Mouse (Mus musculus): Measurements from ENCODE around the gene Rpl26. TPM values are rescaled to one million over a fixed set of nuclear protein-coding genes. Genes with fewer than 3 reads are reported as not detected.

Rpl26 gene
- 2,262 and 2,432 TPM in 2 replicates for polyA plus RNA-seq (2012; ENCODE audit: insufficient read depth, insufficient read length, missing spikeins)

GRCm38 (mm10) chr11:68901351-68902046 is at the start of gene Rpl26:
Rpl26 (plus strand) TSS chr11:68901583.
- peaks cover 10% of the 10 kb centered on the region for H3K4me1 ChIP-seq (ENCODE audit: control insufficient read depth, insufficient read depth, low read length)
- H3K4me3 ChIP-seq (ENCODE audit: insufficient read depth, low read length), result peak within 1 kb of the TSS; percentile 63
- peak; percentile 48; the same call in 1 of the 2 replicates for TF ChIP-seq CTCF (IDR thresholded peaks at IDR 0.05; ENCODE audit: low read depth, low read length)
- TF ChIP-seq POLR2A (IDR thresholded peaks at IDR 0.05; ENCODE audit: borderline replicate concordance, low read depth, low read length), result peak; percentile 78; the same call in 1 of the 2 replicates
- peak within 1 kb of the TSS; percentile 67 for H3K27ac ChIP-seq (ENCODE audit: insufficient read depth, low read depth, low read length)

GRCm38 (mm10) chr11:68851644-68852485 is 49.5 kb upstream of the Rpl26 start:
- no peak for TF ChIP-seq POLR2A (IDR thresholded peaks at IDR 0.05; ENCODE audit: borderline replicate concordance, low read depth, low read length)
- no peak for TF ChIP-seq CTCF (IDR thresholded peaks at IDR 0.05; ENCODE audit: low read depth, low read length)
- H3K4me1 ChIP-seq (ENCODE audit: control insufficient read depth, insufficient read depth, low read length), result peaks cover 25% of the 10 kb centered on the region
- H3K4me3 ChIP-seq (ENCODE audit: insufficient read depth, low read length), result peak overlapping the region; percentile 88
- peak overlapping the region; percentile 83 for H3K27ac ChIP-seq (ENCODE audit: insufficient read depth, low read depth, low read length)

GRCm38 (mm10) chr11:68852486-68852901 is 48.9 kb upstream of the Rpl26 start:
- Histone ChIP-seq H3K27ac (ENCODE audit: insufficient read depth, low read depth, low read length) (peak overlapping the region; percentile 83), H3K4me1 (ENCODE audit: control insufficient read depth, insufficient read depth, low read length) (peaks cover 25% of the 10 kb centered on the region), H3K4me3 (ENCODE audit: insufficient read depth, low read length) (peak overlapping the region; percentile 88)
- TF ChIP-seq POLR2A (IDR thresholded peaks at IDR 0.05; ENCODE audit: borderline replicate concordance, low read depth, low read length) (no peak), CTCF (IDR thresholded peaks at IDR 0.05; ENCODE audit: low read depth, low read length) (no peak)

- no peak for TF ChIP-seq CTCF (IDR thresholded peaks at IDR 0.05; ENCODE audit: low read depth, low read length)
- TF ChIP-seq POLR2A (IDR thresholded peaks at IDR 0.05; ENCODE audit: borderline replicate concordance, low read depth, low read length), result no peak
- Histone ChIP-seq H3K27ac (ENCODE audit: insufficient read depth, low read depth, low read length) (peak overlapping the region; percentile 83), H3K4me1 (ENCODE audit: control insufficient read depth, insufficient read depth, low read length) (peaks cover 25% of the 10 kb centered on the region), H3K4me3 (ENCODE audit: insufficient read depth, low read length) (peak overlapping the region; percentile 88)
These were observed 48.4 kb upstream of the Rpl26 start for GRCm38 (mm10) chr11:68852932-68853409.

GRCm38 (mm10) chr11:68853611-68854401 is 47.6 kb upstream of the Rpl26 start:
- TF ChIP-seq POLR2A (IDR thresholded peaks at IDR 0.05; ENCODE audit: borderline replicate concordance, low read depth, low read length) (no peak), CTCF (IDR thresholded peaks at IDR 0.05; ENCODE audit: low read depth, low read length) (no peak)
- Histone ChIP-seq H3K4me1 (ENCODE audit: control insufficient read depth, insufficient read depth, low read length) (peaks cover 25% of the 10 kb centered on the region), H3K27ac (ENCODE audit: insufficient read depth, low read depth, low read length) (peak overlapping the region; percentile 76), H3K4me3 (ENCODE audit: insufficient read depth, low read length) (peak overlapping the region; percentile 52)

- Histone ChIP-seq H3K27ac (ENCODE audit: insufficient read depth, low read depth, low read length) (no peak overlapping the region), H3K4me1 (ENCODE audit: control insufficient read depth, insufficient read depth, low read length) (peaks cover 23% of the 10 kb centered on the region), H3K4me3 (ENCODE audit: insufficient read depth, low read length) (no peak overlapping the region)
- TF ChIP-seq CTCF (IDR thresholded peaks at IDR 0.05; ENCODE audit: low read depth, low read length) (no peak), POLR2A (IDR thresholded peaks at IDR 0.05; ENCODE audit: borderline replicate concordance, low read depth, low read length) (no peak)
These were observed 46.8 kb upstream of the Rpl26 start for GRCm38 (mm10) chr11:68854621-68855020.

GRCm38 (mm10) chr11:68857329-68857728 is 44.1 kb upstream of the Rpl26 start:
- no peak overlapping the region for H3K4me3 ChIP-seq (ENCODE audit: insufficient read depth, low read length)
- no peak overlapping the region for H3K27ac ChIP-seq (ENCODE audit: insufficient read depth, low read depth, low read length)
- peaks cover 12% of the 10 kb centered on the region for H3K4me1 ChIP-seq (ENCODE audit: control insufficient read depth, insufficient read depth, low read length)
- no peak for TF ChIP-seq CTCF (IDR thresholded peaks at IDR 0.05; ENCODE audit: low read depth, low read length)
- TF ChIP-seq POLR2A (IDR thresholded peaks at IDR 0.05; ENCODE audit: borderline replicate concordance, low read depth, low read length), result no peak

GRCm38 (mm10) chr11:68859943-68860593 is 41.3 kb upstream of the Rpl26 start:
- TF ChIP-seq POLR2A (IDR thresholded peaks at IDR 0.05; ENCODE audit: borderline replicate concordance, low read depth, low read length) (no peak), CTCF (IDR thresholded peaks at IDR 0.05; ENCODE audit: low read depth, low read length) (no peak)
- peaks cover 11% of the 10 kb centered on the region for H3K4me1 ChIP-seq (ENCODE audit: control insufficient read depth, insufficient read depth, low read length)
- H3K4me3 ChIP-seq (ENCODE audit: insufficient read depth, low read length), result no peak overlapping the region
- H3K27ac ChIP-seq (ENCODE audit: insufficient read depth, low read depth, low read length), result no peak overlapping the region

- Histone ChIP-seq H3K4me1 (ENCODE audit: control insufficient read depth, insufficient read depth, low read length) (peaks cover 24% of the 10 kb centered on the region), H3K27ac (ENCODE audit: insufficient read depth, low read depth, low read length) (no peak overlapping the region), H3K4me3 (ENCODE audit: insufficient read depth, low read length) (no peak overlapping the region)
- TF ChIP-seq CTCF (IDR thresholded peaks at IDR 0.05; ENCODE audit: low read depth, low read length), result no peak
- no peak for TF ChIP-seq POLR2A (IDR thresholded peaks at IDR 0.05; ENCODE audit: borderline replicate concordance, low read depth, low read length)
These were observed 39.1 kb upstream of the Rpl26 start for GRCm38 (mm10) chr11:68862260-68862659.

All from bone marrow macrophage, adult 2 months (primary cell).